Mouse (Mus musculus) midbrain, postnatal 0 days (tissue): ENCODE results near the gene Itpr1. TPM values are rescaled to one million over a fixed set of nuclear protein-coding genes. Genes with fewer than 3 reads are reported as not detected.
A peak's percentile ranks its signal among the peaks of the same experiment; 100 is the strongest.

Source experiments
- ATAC-seq: fragments of 200-750 bp; cut with Nextera tagmentation; 2 replicates; pipeline ENCODE4 v1.8.0; 2017; ENCODE audit warnings: moderate number of reproducible peaks, mild to moderate bottlenecking, moderate TSS enrichment, moderate library complexity; ENCODE audit not compliant: low FRiP score
- DNase-seq: peaks from one replicate; pipeline ENCODE4 v3.0.0-alpha.2; 2015; ENCODE audit warnings: low spot score
- H3K27ac ChIP-seq: fragments of 300-500 bp; sonication (generic); 2 replicates; pipeline ENCODE4 v1.5.1; 2014; ENCODE audit warnings: low read depth, mild to moderate bottlenecking, low read length, mixed read lengths
- H3K27me3 ChIP-seq: fragments of 300-500 bp; sonication (generic); 2 replicates; pipeline ENCODE4 v1.6.1; 2014; ENCODE audit warnings: low read length, control low read depth, mixed read lengths; ENCODE audit not compliant: insufficient read depth
- H3K36me3 ChIP-seq: fragments of 300-500 bp; sonication (generic); 2 replicates; pipeline ENCODE4 v1.6.1; 2014; ENCODE audit warnings: low read length, control low read depth, mixed read lengths; ENCODE audit not compliant: insufficient read depth
- H3K4me1 ChIP-seq: fragments of 300-500 bp; sonication (generic); 2 replicates; pipeline ENCODE4 v1.6.1; 2014; ENCODE audit warnings: mild to moderate bottlenecking, control low read depth, antibody characterized with exemption, low read length, mixed read lengths; ENCODE audit not compliant: insufficient read depth
- H3K4me2 ChIP-seq: fragments of 300-500 bp; sonication (generic); 2 replicates; pipeline ENCODE4 v1.6.1; 2014; ENCODE audit warnings: low read depth, mild to moderate bottlenecking, low read length, mixed read lengths; ENCODE audit not compliant: poor library complexity, severe bottlenecking
- H3K4me3 ChIP-seq: fragments of 300-500 bp; sonication (generic); 2 replicates; pipeline ENCODE4 v1.5.1; 2014; ENCODE audit warnings: low read depth, mild to moderate bottlenecking, low read length, moderate library complexity
- H3K9ac ChIP-seq: fragments of 300-500 bp; sonication (generic); replicated peaks from 2 replicates; pipeline ENCODE4 v1.6.1; 2014; ENCODE audit warnings: mild to moderate bottlenecking, low read length, moderate library complexity, mixed read lengths; ENCODE audit not compliant: poor library complexity, severe bottlenecking
- H3K9me3 ChIP-seq: fragments of 300-500 bp; sonication (generic); 2 replicates; pipeline ENCODE4 v1.6.1; 2016; ENCODE audit warnings: low read length, control low read depth
- CTCF ChIP-seq: IDR thresholded peaks from 2 replicates; pipeline ENCODE4 v1.5.1; 2016; ENCODE audit warnings: antibody characterized with exemption, mild to moderate bottlenecking
- WGBS: fragments of 180-500 bp; shearing (Covaris S2); extraction: QIAGEN DNeasy Blood & Tissue Kit; methylation state at CpG from one replicate; pipeline ENCODE4 v1.1.7; 2014; 5-methylcytosine and 5-hydroxymethylcytosine counted together
- polyA plus RNA-seq: library from polyadenylated mRNA; unstranded; fragments of >200 nt; fragmentation: Nextera tagmentation; extraction: Ambion mirVana; gene quantifications from 2 replicates; pipeline ENCODE4 v1.2.1, GENCODE M21; 2015
- total RNA-seq: library from RNA; depleted of rRNA; stranded (reverse); fragments of >200 nt; gene quantifications from 2 replicates; pipeline ENCODE4 v1.2.3, GENCODE M21; 2014

Gene Itpr1
- total and polyA plus RNA-seq, 2 experiments from 2014 or later = 3.3 to 23.2 TPM

DNA sequence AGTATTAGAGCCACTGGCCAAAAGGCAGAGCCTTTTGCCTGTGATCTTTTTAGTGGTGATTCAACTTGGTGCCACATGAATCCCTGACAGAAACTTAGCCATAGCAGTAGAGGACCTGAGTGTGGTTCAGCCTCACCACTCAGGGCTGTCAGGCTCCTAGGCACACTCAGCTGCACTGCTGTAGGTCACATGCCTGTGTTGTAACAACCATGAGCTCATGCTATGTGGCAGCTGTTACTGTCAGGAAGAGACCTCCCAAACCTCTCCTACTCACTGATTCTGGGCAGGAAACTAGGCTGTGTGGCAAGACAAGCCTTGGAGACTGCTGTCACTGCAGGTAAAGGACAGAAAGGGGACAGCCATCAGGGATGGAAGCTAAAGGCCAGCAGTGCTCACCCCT, 315.1 kb downstream of the Itpr1 start:
- no peak overlapping the region for H3K4me3 ChIP-seq
- H3K36me3 ChIP-seq = no peaks in the 10 kb centered on the region
- no peaks in the 10 kb centered on the region for H3K9me3 ChIP-seq
- H3K4me1 ChIP-seq = peaks cover 7% of the 10 kb centered on the region; the same call in 1 of the 2 replicates
- no peak overlapping the region for H3K4me2 ChIP-seq
- H3K27me3 ChIP-seq = no peaks in the 10 kb centered on the region
- no peak for TF ChIP-seq CTCF
- no peak overlapping the region for H3K27ac ChIP-seq
- DNase-seq = no peak
- no peak overlapping the region for H3K9ac ChIP-seq
- no peak for ATAC-seq

DNA sequence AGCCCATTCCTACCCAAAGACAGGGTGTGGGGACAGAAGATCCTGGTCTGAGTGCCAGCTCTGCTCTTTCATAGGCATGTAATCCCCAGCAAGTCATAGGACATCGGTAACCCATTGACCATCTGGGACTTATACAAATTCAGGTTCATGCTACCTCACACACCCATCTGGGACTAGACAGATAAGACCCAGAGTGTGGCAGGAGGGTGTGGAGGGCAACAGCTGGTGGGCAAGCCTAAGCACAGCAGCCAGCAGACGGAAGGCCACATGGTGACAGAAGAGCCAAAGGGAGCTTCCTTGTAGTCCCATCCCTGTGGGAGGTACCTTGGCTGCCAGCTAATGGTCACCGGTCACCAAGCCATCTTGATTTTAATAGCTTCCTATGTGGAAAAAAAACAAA, 316.3 kb downstream of the Itpr1 start:
- no peak for TF ChIP-seq CTCF
- DNase-seq = no peak
- 93% methylated on average over 3 of the region's 3 CpGs for WGBS
- no peak overlapping the region for H3K9ac ChIP-seq
- no peak overlapping the region for H3K4me3 ChIP-seq
- no peaks in the 10 kb centered on the region for H3K36me3 ChIP-seq
- ATAC-seq = no peak
- H3K4me1 ChIP-seq = peaks cover 7% of the 10 kb centered on the region; the same call in 1 of the 2 replicates
- no peak overlapping the region for H3K27ac ChIP-seq
- no peaks in the 10 kb centered on the region for H3K9me3 ChIP-seq
- H3K4me2 ChIP-seq = no peak overlapping the region
- no peaks in the 10 kb centered on the region for H3K27me3 ChIP-seq

DNA sequence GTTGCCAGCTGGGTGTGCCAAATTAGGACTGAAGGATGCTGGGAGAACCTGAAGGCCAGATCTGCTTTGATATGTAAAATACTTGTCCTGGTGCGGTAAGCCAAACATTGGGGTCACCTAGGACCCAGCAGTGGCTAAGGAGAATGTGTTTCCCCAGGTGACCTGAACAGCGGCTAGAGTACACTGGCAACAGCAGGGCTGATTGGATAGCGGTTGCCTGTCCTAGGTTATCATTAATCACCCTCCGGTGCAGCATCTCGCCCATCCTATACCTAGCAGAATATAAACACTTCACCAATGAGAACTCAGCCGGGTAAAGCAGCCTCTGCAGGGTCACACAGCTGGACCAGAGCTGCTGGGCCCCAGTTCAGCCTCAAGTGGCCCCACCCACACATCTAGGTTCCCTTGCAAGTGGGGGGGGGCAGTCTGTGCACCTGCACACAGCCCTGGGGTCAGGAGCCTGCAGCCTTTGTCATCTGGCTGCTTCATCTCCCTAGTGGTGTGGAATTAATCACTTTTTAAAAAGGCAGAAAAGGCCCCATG, 318.0 kb downstream of the Itpr1 start:
- Histone ChIP-seq H3K36me3 (no peaks in the 10 kb centered on the region), H3K4me2 (no peak overlapping the region), H3K4me3 (no peak overlapping the region), H3K9ac (no peak overlapping the region), H3K27me3 (no peaks in the 10 kb centered on the region), H3K4me1 (peaks cover 7% of the 10 kb centered on the region; the same call in 1 of the 2 replicates), H3K9me3 (no peaks in the 10 kb centered on the region), H3K27ac (no peak overlapping the region)
- WGBS = 25% methylated on average over 6 of the region's 6 CpGs
- ATAC-seq (peak; percentile 27; the same call in 1 of the 2 replicates), DNase-seq (no peak)
- no peak for TF ChIP-seq CTCF

DNA sequence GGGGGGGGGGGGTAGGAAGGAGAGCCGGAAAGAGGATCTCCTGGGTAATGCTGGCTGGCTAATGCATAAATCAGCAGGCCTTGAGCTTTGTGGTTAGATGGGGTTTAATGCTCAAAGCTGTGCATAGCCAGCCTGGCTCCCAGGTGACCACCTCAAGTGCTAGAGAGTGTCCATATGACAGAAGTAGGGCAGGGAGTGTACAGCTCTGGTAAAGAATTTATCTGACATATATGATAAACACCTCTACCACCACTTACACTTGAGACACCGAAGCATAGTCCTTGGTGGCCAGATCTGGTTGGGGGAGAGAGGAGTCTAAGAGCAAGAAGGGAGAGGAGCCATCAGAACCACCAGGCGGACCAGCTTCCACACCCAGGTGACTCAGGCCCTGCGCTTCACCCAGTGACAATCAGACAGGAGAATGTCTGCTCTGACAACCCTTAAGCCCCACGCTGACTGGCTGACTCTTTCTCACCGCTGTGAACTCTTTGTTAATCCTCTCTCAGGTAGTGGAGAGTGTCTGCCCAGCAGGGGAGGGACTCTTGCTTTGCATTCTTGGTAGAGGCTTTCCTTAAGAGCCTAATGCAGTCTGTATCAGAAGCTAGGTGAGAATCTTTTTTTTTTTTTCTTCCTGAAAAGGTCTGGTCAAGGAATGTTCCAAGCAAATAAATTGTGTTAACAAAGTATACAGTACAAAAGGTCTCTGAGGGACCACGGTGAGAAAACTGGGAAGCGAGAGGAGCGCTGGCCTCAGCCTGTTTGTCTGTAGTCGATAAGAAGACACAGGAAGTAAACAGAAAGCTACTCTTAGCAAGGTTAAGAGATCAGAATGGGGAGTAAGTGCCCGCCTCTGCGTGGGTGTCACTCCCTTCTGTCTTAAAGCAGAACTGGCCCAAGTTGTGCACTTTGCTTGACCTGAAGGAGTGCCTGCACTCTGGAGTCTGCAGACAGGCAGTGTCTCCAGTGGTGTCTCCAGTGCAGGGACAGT, 318.7 kb downstream of the Itpr1 start:
- H3K9ac ChIP-seq = no peak overlapping the region
- no peak overlapping the region for H3K27ac ChIP-seq
- no peaks in the 10 kb centered on the region for H3K27me3 ChIP-seq
- WGBS = 41% methylated on average over 12 of the region's 12 CpGs
- H3K36me3 ChIP-seq = no peaks in the 10 kb centered on the region
- H3K4me2 ChIP-seq = no peak overlapping the region
- H3K9me3 ChIP-seq = no peaks in the 10 kb centered on the region
- H3K4me1 ChIP-seq = peaks cover 7% of the 10 kb centered on the region; the same call in 1 of the 2 replicates
- ATAC-seq (peak; percentile 35; the same call in 1 of the 2 replicates), DNase-seq (no peak)
- H3K4me3 ChIP-seq = no peak overlapping the region
- no peak for TF ChIP-seq CTCF

DNA sequence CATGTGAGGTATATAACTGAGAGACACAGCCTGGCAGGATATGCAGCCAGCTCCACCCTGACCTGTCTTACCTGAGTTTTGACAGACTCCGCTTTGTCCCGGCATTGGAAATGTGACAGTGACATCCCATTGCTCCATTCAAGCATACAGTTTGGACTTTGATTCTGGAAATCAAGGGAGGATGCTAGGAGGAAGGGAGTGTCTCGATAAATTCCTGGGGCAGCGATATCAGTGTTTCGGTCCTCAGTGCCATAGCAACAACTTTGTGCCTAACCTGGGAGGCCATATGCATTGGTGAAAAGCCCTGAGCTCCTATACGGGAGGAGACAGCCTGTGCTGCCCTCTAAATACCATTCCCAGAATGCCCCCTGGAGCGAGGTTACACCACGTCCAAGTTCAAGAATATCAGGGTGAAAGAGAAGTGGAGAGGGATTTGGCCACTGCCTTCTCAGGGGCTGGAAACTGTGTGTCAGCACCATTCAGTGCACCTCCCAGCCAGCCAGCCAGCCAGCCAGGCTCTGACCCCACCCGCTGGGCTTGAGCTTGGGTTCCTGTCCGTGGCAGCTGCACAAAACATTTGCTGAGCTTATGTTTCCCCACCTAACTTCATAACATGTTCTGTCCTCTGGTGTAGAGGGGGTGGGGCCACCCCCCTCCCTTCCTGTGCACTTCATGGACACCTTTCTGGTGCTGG, 319.7 kb downstream of the Itpr1 start:
- Histone ChIP-seq H3K36me3 (no peaks in the 10 kb centered on the region), H3K4me3 (no peak overlapping the region), H3K27ac (no peak overlapping the region), H3K4me1 (peaks cover 7% of the 10 kb centered on the region; the same call in 1 of the 2 replicates), H3K4me2 (no peak overlapping the region), H3K9me3 (no peaks in the 10 kb centered on the region), H3K27me3 (no peaks in the 10 kb centered on the region), H3K9ac (no peak overlapping the region)
- ATAC-seq (no peak), DNase-seq (no peak)
- 80% methylated on average over 10 of the region's 10 CpGs for WGBS
- no peak for TF ChIP-seq CTCF
